In the genomic region with DNA sequence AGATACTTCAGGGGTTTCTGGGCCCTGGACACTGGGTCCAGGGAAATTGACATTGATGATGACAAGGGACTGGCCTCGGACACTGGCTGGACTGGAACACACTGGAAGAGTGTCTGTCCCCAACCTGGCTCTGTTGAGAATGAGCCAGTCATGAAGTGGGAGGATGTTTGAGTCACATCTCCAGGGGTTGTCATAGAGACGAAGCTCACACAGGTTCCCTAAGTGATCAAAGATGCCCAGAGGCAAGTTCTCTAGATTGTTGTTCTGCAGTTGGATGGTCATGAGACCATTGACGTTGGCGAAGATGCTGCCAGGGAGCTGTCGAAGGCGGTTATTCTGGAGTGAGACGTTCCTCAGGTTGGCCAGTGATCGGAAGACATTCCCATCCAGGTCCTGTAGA, we compare ENCODE assay signal across 32 mouse cellular contexts. TPM values are rescaled to one million over a fixed set of nuclear protein-coding genes. Genes with fewer than 3 reads are reported as not detected.
"Had no signal": no experiment of that assay in that cellular context is flagged by ENCODE, and none has a peak within 500 bp of the region (broad histone marks: within the 10 kb centered on the region; RNA-seq: fewer than 3 reads in every experiment).

No protein-coding gene starts in this region.

- H3K4me2 ChIP-seq: heart, embryonic 12.5 days; hindbrain, embryonic 12.5 days; hindbrain, embryonic 14.5 days; intestine, embryonic 15.5 days; limb, embryonic 12.5 days; liver, embryonic 11.5 days; liver, embryonic 13.5 days had no signal

- H3K27me3 ChIP-seq: heart, embryonic 12.5 days; intestine, embryonic 15.5 days; limb, embryonic 12.5 days; liver, embryonic 13.5 days had no signal

- H3K9ac ChIP-seq: heart, embryonic 12.5 days; hindbrain, embryonic 12.5 days; hindbrain, embryonic 14.5 days; intestine, embryonic 15.5 days; limb, embryonic 12.5 days; liver, embryonic 13.5 days had no signal

- H3K4me3 ChIP-seq: gastrocnemius, adult 2 months; heart, embryonic 10.5 days; heart, embryonic 12.5 days; hindbrain, embryonic 10.5 days; hindbrain, embryonic 12.5 days; intestine, embryonic 15.5 days; layer of hippocampus, adult 2 months; left cerebral cortex, adult 2 months; limb, embryonic 10.5 days; limb, embryonic 12.5 days; liver, embryonic 13.5 days had no signal

- H3K36me3 ChIP-seq: heart, embryonic 10.5 days; heart, embryonic 12.5 days; hindbrain, embryonic 10.5 days; hindbrain, embryonic 12.5 days; intestine, embryonic 15.5 days; limb, embryonic 10.5 days; limb, embryonic 12.5 days; liver, embryonic 13.5 days had no signal

- H3K9me3 ChIP-seq: heart, embryonic 10.5 days; heart, embryonic 12.5 days; hindbrain, embryonic 10.5 days; hindbrain, embryonic 12.5 days; intestine, embryonic 15.5 days; limb, embryonic 10.5 days; limb, embryonic 12.5 days; liver, embryonic 13.5 days had no signal

- ATAC-seq: hindbrain, embryonic 16.5 days; inflammation-experienced regulatory T-cells, adult 6 months; intestine, embryonic 15.5 days; intestine, postnatal 0 days had no signal

- H3K4me1 ChIP-seq: liver, embryonic 13.5 days had no signal

- DNase-seq: gastrocnemius, adult 2 months; gastrocnemius, postnatal 10 days; gastrocnemius, postnatal 25 days; heart, adult 18-20 months; heart, postnatal 10 days; heart, postnatal 4 days; kidney, adult 18-20 months; kidney, adult 8-10 months; kidney, postnatal 10 days; kidney, postnatal 25 days; kidney, postnatal 4 days; liver; liver, embryonic 13.5 days had no signal

- H3K27ac ChIP-seq: gastrocnemius, adult 2 months; heart, embryonic 10.5 days; hindbrain, embryonic 10.5 days; hindbrain, embryonic 12.5 days; hindbrain, embryonic 14.5 days; intestine, embryonic 15.5 days; layer of hippocampus, adult 2 months; left cerebral cortex, adult 2 months; limb, embryonic 10.5 days; limb, embryonic 12.5 days; liver, embryonic 13.5 days had no signal

RNA-seq across cellular contexts. Expression of gene Cpn2, which starts 5.8 kb away (rescaled TPM):
- polyA plus RNA-seq: heart, embryonic 12.5 days; heart, embryonic 14.5 days; heart, embryonic 16.5 days; hindbrain, embryonic 10.5 days; hindbrain, embryonic 12.5 days; hindbrain, embryonic 14.5 days; hindbrain, embryonic 16.5 days; inflammation-experienced regulatory T-cells, adult 6 months; kidney, embryonic 14.5 days; kidney, embryonic 16.5 days; limb, embryonic 10.5 days; limb, embryonic 12.5 days; limb, embryonic 14.5 days had no signal

RNA-seq across cellular contexts. Expression of gene Lrrc15, which starts 10.0 kb away (rescaled TPM):
- polyA plus RNA-seq: liver, embryonic 13.5 days had no signal

RNA-seq across cellular contexts. Expression of gene Gp5, which starts 37.5 kb away (rescaled TPM):
- polyA plus RNA-seq: inflammation-experienced regulatory T-cells, adult 6 months had no signal
